Mouse (Mus musculus) midbrain, embryonic 14.5 days (tissue): ENCODE results near the gene Sema4a. TPM values are rescaled to one million over a fixed set of nuclear protein-coding genes. Genes with fewer than 3 reads are reported as not detected.
A peak's percentile ranks its signal among the peaks of the same experiment; 100 is the strongest.

ENCODE experiments used
- ATAC-seq: fragments of 200-750 bp; cut with Nextera tagmentation; 2 replicates; pipeline ENCODE4 v1.8.0; 2017; ENCODE audit warnings: moderate number of reproducible peaks, moderate library complexity; ENCODE audit not compliant: low FRiP score, low TSS enrichment
- DNase-seq: peaks from one replicate; pipeline ENCODE4 v3.0.0-alpha.2; 2015
- H3K27ac ChIP-seq: fragments of 300-500 bp; sonication (generic); replicated peaks from 2 replicates; pipeline ENCODE4 v1.5.1; 2014; ENCODE audit warnings: mild to moderate bottlenecking, low read depth, low read length, moderate library complexity
- H3K27me3 ChIP-seq: fragments of 300-500 bp; sonication (generic); 2 replicates; pipeline ENCODE4 v1.6.1; 2014; ENCODE audit warnings: low read length, control low read depth, mixed read lengths; ENCODE audit not compliant: control insufficient read depth, insufficient read depth
- H3K36me3 ChIP-seq: fragments of 300-500 bp; sonication (generic); 2 replicates; pipeline ENCODE4 v1.6.1; 2014; ENCODE audit warnings: low read length, control low read depth; ENCODE audit not compliant: control insufficient read depth, insufficient read depth
- H3K4me1 ChIP-seq: fragments of 300-500 bp; sonication (generic); 2 replicates; pipeline ENCODE4 v1.6.1; 2014; ENCODE audit warnings: mild to moderate bottlenecking, antibody characterized with exemption, low read length, control low read depth; ENCODE audit not compliant: control insufficient read depth, insufficient read depth
- H3K4me2 ChIP-seq: fragments of 300-500 bp; sonication (generic); 2 replicates; pipeline ENCODE4 v1.6.1; 2014; ENCODE audit warnings: mild to moderate bottlenecking, low read length, moderate library complexity
- H3K4me3 ChIP-seq: fragments of 300-500 bp; sonication (generic); replicated peaks from 2 replicates; pipeline ENCODE4 v1.5.1; 2014; ENCODE audit warnings: low read depth, low read length
- H3K9ac ChIP-seq: fragments of 300-500 bp; sonication (generic); replicated peaks from 2 replicates; pipeline ENCODE4 v1.6.1; 2014; ENCODE audit warnings: mild to moderate bottlenecking, low read length, moderate library complexity
- H3K9me3 ChIP-seq: fragments of 300-500 bp; sonication (generic); 2 replicates; pipeline ENCODE4 v1.6.1; 2016; ENCODE audit warnings: low read length, control low read depth, mixed read lengths; ENCODE audit not compliant: control insufficient read depth
- WGBS: fragments of 180-500 bp; shearing (Covaris S2); extraction: QIAGEN DNeasy Blood & Tissue Kit; methylation state at CpG from one replicate; pipeline ENCODE4 v1.1.7; 2014; 5-methylcytosine and 5-hydroxymethylcytosine counted together
- polyA plus RNA-seq: library from polyadenylated mRNA; unstranded; fragments of >200 nt; fragmentation: Nextera tagmentation; extraction: Ambion mirVana; gene quantifications from 2 replicates; pipeline ENCODE4 v1.2.1, GENCODE M21; 2014

Gene Sema4a
- polyA plus RNA-seq, 1 experiment from 2014 or later = 28.8 TPM

GRCm38 (mm10) chr3:88502641-88503504, 41.9 kb upstream of the Sema4a start:
- H3K4me3 ChIP-seq = peak overlapping the region; percentile 69
- H3K4me1 ChIP-seq = peaks cover 18% of the 10 kb centered on the region
- peak overlapping the region; percentile 96 for H3K4me2 ChIP-seq
- ATAC-seq = peak; percentile 82
- WGBS = 1% methylated on average over 55 of the region's 55 CpGs
- H3K27me3 ChIP-seq = peaks cover 10% of the 10 kb centered on the region; the same call in 1 of the 2 replicates
- peak overlapping the region; percentile 45 for H3K27ac ChIP-seq
- H3K9me3 ChIP-seq = no peaks in the 10 kb centered on the region
- H3K36me3 ChIP-seq = no peaks in the 10 kb centered on the region
- DNase-seq = peak; percentile 88
- H3K9ac ChIP-seq = peak overlapping the region; percentile 79

DNA sequence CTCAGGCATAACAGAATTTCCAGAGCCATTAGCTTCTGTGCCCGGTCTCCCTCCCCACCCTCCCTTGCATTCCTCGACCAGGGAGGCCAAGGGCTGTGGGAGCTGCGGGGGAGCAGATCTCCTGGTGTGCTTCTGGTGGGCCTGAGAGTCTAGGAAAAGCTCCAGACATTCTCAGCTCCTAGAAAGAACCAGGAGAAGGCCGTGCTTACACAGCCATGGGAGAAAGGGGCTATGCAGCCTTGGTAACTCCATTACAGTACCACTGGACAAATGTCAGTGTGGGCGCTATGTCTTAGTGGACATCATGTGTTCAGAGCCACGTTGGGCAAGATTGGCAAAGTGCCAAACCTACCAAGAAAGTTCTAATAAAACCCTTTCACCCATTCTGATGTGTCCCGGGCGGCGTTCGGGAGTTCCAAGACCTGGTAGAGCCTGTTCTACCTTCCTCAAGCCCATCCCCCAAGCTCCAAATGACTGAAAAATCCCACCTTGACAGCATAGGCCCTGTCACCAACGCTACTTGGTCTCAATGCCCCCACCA, 41.1 kb upstream of the Sema4a start:
- Histone ChIP-seq H3K36me3 (no peaks in the 10 kb centered on the region), H3K4me2 (peak overlapping the region; percentile 96), H3K4me1 (peaks cover 18% of the 10 kb centered on the region), H3K4me3 (peak overlapping the region; percentile 69), H3K27ac (no peak overlapping the region), H3K9ac (peak overlapping the region; percentile 79), H3K9me3 (no peaks in the 10 kb centered on the region), H3K27me3 (peaks cover 10% of the 10 kb centered on the region; the same call in 1 of the 2 replicates)
- peak; percentile 41 for DNase-seq
- ATAC-seq = no peak
- 19% methylated on average over 11 of the region's 11 CpGs for WGBS

GRCm38 (mm10) chr3:88501366-88502030, 40.5 kb upstream of the Sema4a start:
- H3K27ac ChIP-seq = no peak overlapping the region
- WGBS = 59% methylated on average over 6 of the region's 6 CpGs
- peaks cover 10% of the 10 kb centered on the region; the same call in 1 of the 2 replicates for H3K27me3 ChIP-seq
- DNase-seq = no peak
- H3K4me1 ChIP-seq = peaks cover 18% of the 10 kb centered on the region
- H3K36me3 ChIP-seq = no peaks in the 10 kb centered on the region
- no peak overlapping the region for H3K9ac ChIP-seq
- H3K4me3 ChIP-seq = peak overlapping the region; percentile 69
- peak overlapping the region; percentile 96 for H3K4me2 ChIP-seq
- no peaks in the 10 kb centered on the region for H3K9me3 ChIP-seq
- no peak for ATAC-seq

DNA sequence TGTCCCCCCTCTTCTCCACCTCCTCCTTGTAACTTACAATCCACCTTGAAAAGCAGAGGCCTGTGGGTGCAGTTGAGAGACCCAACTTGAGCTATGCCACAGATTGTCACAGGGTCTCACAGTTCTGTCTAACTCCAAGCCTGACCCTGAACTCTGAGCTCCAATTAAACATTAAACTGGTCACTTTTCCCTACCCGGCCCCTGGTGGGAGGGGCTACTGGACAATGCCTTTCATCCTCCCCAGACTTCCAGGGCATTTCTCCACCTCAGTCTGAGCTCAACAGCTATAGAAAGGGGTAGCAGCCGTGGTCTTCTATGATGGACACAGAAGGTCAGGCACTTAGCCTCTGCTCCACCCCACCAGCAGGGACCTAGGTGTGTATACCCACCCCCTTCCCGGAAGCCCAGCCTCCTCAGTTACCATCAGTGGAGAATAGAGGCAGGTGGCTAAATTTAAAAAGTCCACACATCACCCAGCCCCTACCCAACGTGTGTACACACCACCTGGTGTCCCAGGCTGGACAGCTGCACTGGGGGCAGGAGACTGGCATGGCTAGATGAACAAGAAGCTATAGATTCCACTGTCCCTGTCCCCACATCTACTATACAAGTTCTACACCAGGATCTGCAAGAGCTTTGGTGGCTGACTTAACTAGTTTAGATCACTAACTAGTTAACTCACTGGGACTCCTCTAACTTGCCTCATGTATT, 39.8 kb upstream of the Sema4a start:
- no peak for DNase-seq
- peaks cover 10% of the 10 kb centered on the region; the same call in 1 of the 2 replicates for H3K27me3 ChIP-seq

GRCm38 (mm10) chr3:88500087-88500486, 39.1 kb upstream of the Sema4a start:
- no peak for ATAC-seq
- WGBS = 85% methylated on average over 7 of the region's 7 CpGs
- DNase-seq = no peak

More for the DNA sequence above, 39.8 kb upstream of the Sema4a start:
- Histone ChIP-seq H3K9me3 (no peaks in the 10 kb centered on the region), H3K4me3 (no peak overlapping the region), H3K9ac (no peak overlapping the region), H3K27ac (no peak overlapping the region), H3K4me2 (no peak overlapping the region), H3K36me3 (no peaks in the 10 kb centered on the region), H3K4me1 (peaks cover 18% of the 10 kb centered on the region)
- no peak for ATAC-seq
- WGBS = 52% methylated on average over 4 of the region's 4 CpGs

GRCm38 (mm10) chr3:88499580-88499979, 38.6 kb upstream of the Sema4a start:
- Histone ChIP-seq H3K27ac (no peak overlapping the region), H3K27me3 (peaks cover 10% of the 10 kb centered on the region; the same call in 1 of the 2 replicates), H3K4me2 (no peak overlapping the region), H3K4me1 (peaks cover 18% of the 10 kb centered on the region), H3K9ac (no peak overlapping the region), H3K9me3 (no peaks in the 10 kb centered on the region), H3K4me3 (no peak overlapping the region), H3K36me3 (no peaks in the 10 kb centered on the region)
- DNase-seq = no peak
- ATAC-seq = no peak
- WGBS = 72% methylated on average over 4 of the region's 4 CpGs

More at GRCm38 (mm10) chr3:88500087-88500486, 39.1 kb upstream of the Sema4a start:
- no peaks in the 10 kb centered on the region for H3K36me3 ChIP-seq
- H3K4me2 ChIP-seq = no peak overlapping the region
- no peak overlapping the region for H3K4me3 ChIP-seq
- H3K27me3 ChIP-seq = peaks cover 10% of the 10 kb centered on the region; the same call in 1 of the 2 replicates
- H3K27ac ChIP-seq = no peak overlapping the region
- H3K9me3 ChIP-seq = no peaks in the 10 kb centered on the region
- peaks cover 18% of the 10 kb centered on the region for H3K4me1 ChIP-seq
- no peak overlapping the region for H3K9ac ChIP-seq

DNA sequence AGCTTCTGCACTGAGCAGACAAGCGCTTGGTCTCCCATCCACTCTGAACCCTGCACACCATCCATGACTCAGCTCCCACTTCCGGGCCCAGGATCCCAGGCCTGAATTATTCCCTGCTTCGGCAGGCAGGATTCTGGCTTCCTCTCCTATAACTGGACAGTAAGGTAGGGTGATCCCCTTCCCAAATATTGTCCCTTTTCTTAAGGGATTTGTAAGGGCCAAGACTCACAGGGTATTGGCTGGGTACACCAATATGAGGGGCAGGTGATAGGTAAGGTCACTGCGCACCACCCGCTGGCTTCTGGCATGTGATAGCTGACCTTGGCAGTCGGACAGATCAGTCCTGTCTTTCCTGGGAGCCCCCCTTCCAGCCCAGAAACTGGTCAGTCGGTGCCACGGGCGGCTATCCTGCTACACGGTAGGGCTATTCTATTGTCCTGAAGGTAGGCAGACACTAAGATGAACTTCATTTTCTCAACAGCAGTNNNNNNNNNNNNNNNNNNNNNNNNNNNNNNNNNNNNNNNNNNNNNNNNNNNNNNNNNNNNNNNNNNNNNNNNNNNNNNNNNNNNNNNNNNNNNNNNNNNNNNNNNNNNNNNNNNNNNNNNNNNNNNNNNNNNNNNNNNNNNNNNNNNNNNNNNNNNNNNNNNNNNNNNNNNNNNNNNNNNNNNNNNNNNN, 34.9 kb upstream of the Sema4a start:
- H3K9ac ChIP-seq = no peak overlapping the region
- peaks cover 13% of the 10 kb centered on the region for H3K4me1 ChIP-seq
- H3K4me2 ChIP-seq = no peak overlapping the region
- DNase-seq (no peak), ATAC-seq (no peak)
- no peaks in the 10 kb centered on the region; the same call in 1 of the 2 replicates for H3K27me3 ChIP-seq
- H3K36me3 ChIP-seq = no peaks in the 10 kb centered on the region
- no peak overlapping the region for H3K27ac ChIP-seq
- H3K9me3 ChIP-seq = no peaks in the 10 kb centered on the region
- 80% methylated on average over 10 of the region's 10 CpGs for WGBS
- no peak overlapping the region for H3K4me3 ChIP-seq
